8 mouse cellular contexts compared by ENCODE assay signal in the genomic region with DNA sequence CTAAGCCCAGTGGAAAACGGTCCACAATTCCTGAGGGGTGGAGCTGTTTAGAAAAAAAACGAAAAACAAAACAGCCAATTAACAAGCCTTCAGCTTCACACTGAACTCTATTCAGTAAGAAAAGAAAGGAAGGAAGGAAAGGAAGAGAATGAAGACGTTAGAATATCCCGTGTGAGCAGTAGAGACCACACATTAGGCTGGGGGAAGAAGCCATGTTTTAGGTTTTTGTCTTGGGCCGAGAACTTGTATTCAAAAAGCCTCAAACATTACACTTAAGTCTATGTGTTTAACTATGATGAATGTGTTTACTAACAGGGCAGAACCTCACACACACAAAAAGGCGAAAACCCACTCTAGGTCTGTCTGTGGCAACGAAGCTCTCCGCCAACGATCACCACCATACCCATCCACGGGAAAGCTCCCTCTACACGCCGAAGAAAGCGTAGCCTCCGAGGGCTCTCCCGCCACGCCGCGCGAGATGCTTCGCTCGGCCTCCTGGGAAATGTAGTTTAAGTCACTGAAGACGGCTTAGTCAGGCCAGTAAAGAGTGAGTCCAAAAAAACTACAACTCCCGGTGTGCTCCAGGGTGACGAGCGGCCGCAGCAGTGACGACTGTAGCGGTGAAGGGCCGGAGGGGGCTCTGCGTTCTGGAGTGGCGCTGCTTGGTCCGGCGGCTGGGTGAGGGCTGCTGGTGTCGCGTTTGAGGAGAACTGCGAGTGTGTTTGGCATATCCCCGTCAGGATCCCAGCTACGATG. TPM values are rescaled to one million over a fixed set of nuclear protein-coding genes. Genes with fewer than 3 reads are reported as not detected.
DNase-seq lines count a peak whose midpoint lies in the region; ATAC-seq and TF ChIP-seq lines count a peak whose summit lies in the region.

No protein-coding gene starts in this region.

- H3K27me3 ChIP-seq in embryonic facial prominence, embryonic 13.5 days, result no peaks in the 10 kb centered on the region
- no peaks in the 10 kb centered on the region for H3K27me3 ChIP-seq in kidney, adult 2 months (replicated peaks; ENCODE audit: control insufficient read depth, insufficient read depth, low read length)
- H3K27me3 ChIP-seq in limb, embryonic 12.5 days, result no peaks in the 10 kb centered on the region
- H3K27me3 ChIP-seq in midbrain, embryonic 15.5 days (replicated peaks), result no peaks in the 10 kb centered on the region
- no peaks in the 10 kb centered on the region for H3K27me3 ChIP-seq in spleen, adult 2 months (ENCODE audit: control insufficient read depth, insufficient read depth, low read length)

- H3K9ac ChIP-seq in embryonic facial prominence, embryonic 13.5 days, result peak overlapping the region; percentile 92
- peak overlapping the region; percentile 87 for H3K9ac ChIP-seq in limb, embryonic 12.5 days (replicated peaks)
- H3K9ac ChIP-seq in midbrain, embryonic 15.5 days, result peak overlapping the region; percentile 70

- DNase-seq in 3134 (ENCODE audit: extremely low read depth, insufficient read length, low spot score), result peak; percentile 95
- DNase-seq in adrenal gland, postnatal 36 days, result peak; percentile 93
- DNase-seq in heart, adult 18-20 months, result peak; percentile 97 to 98
- peak; percentile 98 for DNase-seq in kidney, adult 2 months
- peak; percentile 90 to 93 for DNase-seq in spleen, adult 2 months (ENCODE audit: low read depth in 1 of 2, low spot score in 2 of 2)

- WGBS in embryonic facial prominence, embryonic 13.5 days, result under 1% methylated on average over 38 of the region's 38 CpGs
- WGBS in kidney, adult 2 months, result under 1% methylated on average over 38 of the region's 38 CpGs
- WGBS in limb, embryonic 12.5 days, result under 1% methylated on average over 38 of the region's 38 CpGs
- whole genome bisulfite sequencing in midbrain, embryonic 15.5 days, result under 1% methylated on average over 38 of the region's 38 CpGs
- under 1% methylated on average over 38 of the region's 38 CpGs for WGBS in spleen, adult 2 months

- ATAC-seq in embryonic facial prominence, embryonic 13.5 days (ENCODE audit: insufficient number of reproducible peaks, insufficient read depth, low FRiP score, low TSS enrichment, low read depth), result peak; percentile 100
- ATAC-seq in limb, embryonic 12.5 days (ENCODE audit: insufficient number of reproducible peaks, insufficient read depth, low FRiP score, low TSS enrichment, low read depth), result peak; percentile 100
- peak; percentile 100 for ATAC-seq in midbrain, embryonic 15.5 days (replicated peaks)

- peak overlapping the region; percentile 95 for H3K27ac ChIP-seq in embryonic facial prominence, embryonic 13.5 days
- peak overlapping the region; percentile 90 for H3K27ac ChIP-seq in kidney, adult 2 months (ENCODE audit: insufficient read depth, low read depth, low read length)
- H3K27ac ChIP-seq in limb, embryonic 12.5 days, result peak overlapping the region; percentile 93
- peak overlapping the region; percentile 96 for H3K27ac ChIP-seq in midbrain, embryonic 15.5 days
- H3K27ac ChIP-seq in spleen, adult 2 months (ENCODE audit: insufficient read depth, low read length), result peak overlapping the region; percentile 86

- peak; percentile 37 for TF ChIP-seq CTCF in kidney, adult 2 months (conservative IDR thresholded peaks at IDR 0.05; ENCODE audit: insufficient read depth, insufficient read length, low read depth, low read length)
- TF ChIP-seq CTCF in spleen, adult 2 months (IDR thresholded peaks at IDR 0.05; ENCODE audit: extremely low read depth, insufficient read depth, insufficient read length, insufficient replicate concordance), result peak; percentile 16; the same call in 1 of the 2 replicates

- TF ChIP-seq POLR2A in kidney, adult 2 months (IDR thresholded peaks at IDR 0.05; ENCODE audit: low read depth, low read length), result peak; percentile 62
- peak; percentile 74 for TF ChIP-seq POLR2A in spleen, adult 2 months (IDR thresholded peaks at IDR 0.05; ENCODE audit: low read depth, low read length)

- peaks cover 14% of the 10 kb centered on the region for H3K4me1 ChIP-seq in embryonic facial prominence, embryonic 13.5 days
- no peaks in the 10 kb centered on the region for H3K4me1 ChIP-seq in kidney, adult 2 months (ENCODE audit: control insufficient read depth, insufficient read depth, low read length)
- peaks cover 18% of the 10 kb centered on the region for H3K4me1 ChIP-seq in limb, embryonic 12.5 days (replicated peaks)
- H3K4me1 ChIP-seq in midbrain, embryonic 15.5 days, result peaks cover 24% of the 10 kb centered on the region
- H3K4me1 ChIP-seq in spleen, adult 2 months (ENCODE audit: control insufficient read depth, insufficient read depth, insufficient read length), result peaks cover 4% of the 10 kb centered on the region; the same call in 1 of the 2 replicates

- H3K36me3 ChIP-seq in embryonic facial prominence, embryonic 13.5 days, result no peaks in the 10 kb centered on the region
- H3K36me3 ChIP-seq in kidney, adult 2 months (ENCODE audit: control insufficient read depth, insufficient read depth, low read length), result no peaks in the 10 kb centered on the region
- H3K36me3 ChIP-seq in limb, embryonic 12.5 days, result no peaks in the 10 kb centered on the region
- H3K36me3 ChIP-seq in midbrain, embryonic 15.5 days (replicated peaks), result no peaks in the 10 kb centered on the region
- no peaks in the 10 kb centered on the region for H3K36me3 ChIP-seq in spleen, adult 2 months (ENCODE audit: control insufficient read depth, insufficient read depth, low read length)

- no peaks in the 10 kb centered on the region for H3K9me3 ChIP-seq in embryonic facial prominence, embryonic 13.5 days
- H3K9me3 ChIP-seq in limb, embryonic 12.5 days, result no peaks in the 10 kb centered on the region
- no peaks in the 10 kb centered on the region for H3K9me3 ChIP-seq in midbrain, embryonic 15.5 days

- H3K4me2 ChIP-seq in embryonic facial prominence, embryonic 13.5 days, result peak overlapping the region; percentile 72
- peak overlapping the region; percentile 83 for H3K4me2 ChIP-seq in limb, embryonic 12.5 days
- H3K4me2 ChIP-seq in midbrain, embryonic 15.5 days, result peak overlapping the region; percentile 73

- peak overlapping the region; percentile 63 for H3K4me3 ChIP-seq in embryonic facial prominence, embryonic 13.5 days
- H3K4me3 ChIP-seq in kidney, adult 2 months (ENCODE audit: insufficient read depth, low read depth, low read length), result peak overlapping the region; percentile 98
- H3K4me3 ChIP-seq in limb, embryonic 12.5 days (replicated peaks), result peak overlapping the region; percentile 68
- H3K4me3 ChIP-seq in midbrain, embryonic 15.5 days, result peak overlapping the region; percentile 59
- H3K4me3 ChIP-seq in spleen, adult 2 months (ENCODE audit: extremely low read depth, insufficient read depth, insufficient read length), result peak overlapping the region; percentile 87

RNA-seq across cellular contexts. Expression of gene Gm4353, which starts 8.5 kb away (rescaled TPM):
- total RNA-seq in adrenal gland, postnatal 36 days (2021), result 1 to 10 TPM; 4.2 to 5.4 TPM
- polyA plus RNA-seq in embryonic facial prominence, embryonic 13.5 days (2015; fragmentation: Nextera tagmentation; extraction: Ambion mirVana), result 1.7 and 2.9 TPM in 2 replicates
- 1 to 10 TPM; 1.7 to 2.0 TPM for total RNA-seq in heart, adult 18-20 months (2021)
- polyA plus RNA-seq in kidney, adult 2 months (2012; rRNA removed), result 0.86 and 1.2 TPM in 2 replicates
- polyA plus RNA-seq in limb, embryonic 12.5 days (2016; fragmentation: Nextera tagmentation; extraction: Ambion mirVana), result 1.5 and 1.6 TPM in 2 replicates
- 1.0 and 1.3 TPM in 2 replicates for polyA plus RNA-seq in midbrain, embryonic 15.5 days (2015; fragmentation: Nextera tagmentation; extraction: Ambion mirVana)
- polyA plus RNA-seq in spleen, adult 2 months (2012; rRNA removed), result 0.29 and 0.85 TPM in 2 replicates

RNA-seq across cellular contexts. Expression of gene 1110004F10Rik, which starts 53.7 kb away (rescaled TPM):
- total RNA-seq in adrenal gland, postnatal 36 days (2021), result 100 to 1,000 TPM; 118 TPM
- 308 and 317 TPM in 2 replicates for polyA plus RNA-seq in embryonic facial prominence, embryonic 13.5 days (2015; fragmentation: Nextera tagmentation; extraction: Ambion mirVana)
- 10 to 100 TPM; 48.9 to 54.6 TPM for total RNA-seq in heart, adult 18-20 months (2021)
- 43.8 and 53.3 TPM in 2 replicates for polyA plus RNA-seq in kidney, adult 2 months (2012; rRNA removed)
- polyA plus RNA-seq in limb, embryonic 12.5 days (2016; fragmentation: Nextera tagmentation; extraction: Ambion mirVana), result 318 and 335 TPM in 2 replicates
- 313 and 320 TPM in 2 replicates for polyA plus RNA-seq in midbrain, embryonic 15.5 days (2015; fragmentation: Nextera tagmentation; extraction: Ambion mirVana)
- 25.7 and 27.6 TPM in 2 replicates for polyA plus RNA-seq in spleen, adult 2 months (2012; rRNA removed)

RNA-seq across cellular contexts. Expression of gene Sox6, which starts 54.3 kb away (rescaled TPM):
- 10 to 100 TPM; 11.5 to 15.7 TPM for total RNA-seq in adrenal gland, postnatal 36 days (2021)
- polyA plus RNA-seq in embryonic facial prominence, embryonic 13.5 days (2015; fragmentation: Nextera tagmentation; extraction: Ambion mirVana), result 67.4 and 87.4 TPM in 2 replicates
- 10 to 100 TPM; 20.8 to 24.7 TPM for total RNA-seq in heart, adult 18-20 months (2021)
- 33.0 and 37.1 TPM in 2 replicates for polyA plus RNA-seq in kidney, adult 2 months (2012; rRNA removed)
- 77.9 and 91.5 TPM in 2 replicates for polyA plus RNA-seq in limb, embryonic 12.5 days (2016; fragmentation: Nextera tagmentation; extraction: Ambion mirVana)
- 51.7 and 51.8 TPM in 2 replicates for polyA plus RNA-seq in midbrain, embryonic 15.5 days (2015; fragmentation: Nextera tagmentation; extraction: Ambion mirVana)
- 6.0 and 6.6 TPM in 2 replicates for polyA plus RNA-seq in spleen, adult 2 months (2012; rRNA removed)

Comparison
In these comparisons a context has a peak if more than half of its experiments do, and no peak if none do; other contexts are left out.
1. Peak in every context shown above with its lines: DNase-seq, ATAC-seq, H3K4me3 ChIP-seq and H3K27ac ChIP-seq.